Mouse (Mus musculus): ENCODE results near the gene Trib3. TPM values are rescaled to one million over a fixed set of nuclear protein-coding genes. Genes with fewer than 3 reads are reported as not detected.

Trib3 gene
- total and polyA plus RNA-seq, 2 experiments = 5.4 to 16.2 TPM

GRCm38 (mm10) chr2:152326157-152326556 lies 17.7 kb downstream of the Trib3 start:
- Histone ChIP-seq H3K4me1 (ENCODE audit: control insufficient read depth, insufficient read depth, low read length) (no peaks in the 10 kb centered on the region), H3K27ac (replicated peaks; ENCODE audit: insufficient read depth, low read depth, low read length) (no peak overlapping the region), H3K79me2 (ENCODE audit: control insufficient read depth, insufficient read depth, low read length) (no peaks in the 10 kb centered on the region; the same call in 1 of the 2 replicates), H3K9ac (ENCODE audit: low read depth, low read length) (no peak overlapping the region), H3K4me3 (ENCODE audit: insufficient read depth, low read depth, low read length) (no peak overlapping the region), H3K36me3 (ENCODE audit: control insufficient read depth, insufficient read depth, low read length) (peaks cover 19% of the 10 kb centered on the region; the same call in 1 of the 2 replicates), H3K27me3 (ENCODE audit: control insufficient read depth, insufficient read depth, low read length) (no peaks in the 10 kb centered on the region)
- TF ChIP-seq POLR2A (IDR thresholded peaks at IDR 0.05; ENCODE audit: extremely low read depth, insufficient read depth, low read length) = no peak
- no peak for TF ChIP-seq CTCF (IDR thresholded peaks at IDR 0.05; ENCODE audit: low read depth, low read length)
- DNase-seq (ENCODE audit: extremely low read depth, low read depth, low spot score) = no peak
- 96% methylated on average over 13 of the region's 13 CpGs for WGBS

DNA sequence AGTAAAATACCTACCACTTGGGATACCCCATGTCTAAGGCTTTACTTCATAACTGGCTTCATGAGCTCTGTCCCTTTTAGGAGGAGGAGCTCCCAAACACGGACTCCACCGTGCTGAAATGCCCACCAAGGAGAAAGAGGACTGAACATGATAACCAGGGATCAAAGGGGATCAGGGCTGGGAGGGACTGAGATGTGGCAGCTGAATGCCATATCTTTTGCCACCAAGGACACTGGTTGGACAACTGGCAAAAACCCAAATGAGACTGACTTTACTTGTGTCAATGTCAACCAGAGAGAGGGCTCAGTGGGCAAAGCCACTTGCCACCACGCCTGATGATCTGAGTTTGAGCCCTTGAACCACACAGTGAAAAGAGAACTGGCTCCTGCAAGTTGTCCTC lies 19.0 kb downstream of the Trib3 start:
- Histone ChIP-seq H3K27ac (replicated peaks; ENCODE audit: insufficient read depth, low read depth, low read length) (no peak overlapping the region), H3K9ac (ENCODE audit: low read depth, low read length) (no peak overlapping the region), H3K27me3 (ENCODE audit: control insufficient read depth, insufficient read depth, low read length) (no peaks in the 10 kb centered on the region), H3K4me1 (ENCODE audit: control insufficient read depth, insufficient read depth, low read length) (no peaks in the 10 kb centered on the region), H3K4me3 (ENCODE audit: insufficient read depth, low read depth, low read length) (no peak overlapping the region), H3K36me3 (ENCODE audit: control insufficient read depth, insufficient read depth, low read length) (peaks cover 24% of the 10 kb centered on the region; the same call in 1 of the 2 replicates), H3K79me2 (ENCODE audit: control insufficient read depth, insufficient read depth, low read length) (no peaks in the 10 kb centered on the region)
- no peak for DNase-seq (ENCODE audit: extremely low read depth, low read depth, low spot score)
- 75% methylated on average over 3 of the region's 3 CpGs for WGBS
- TF ChIP-seq POLR2A (IDR thresholded peaks at IDR 0.05; ENCODE audit: extremely low read depth, insufficient read depth, low read length) = no peak
- TF ChIP-seq CTCF (IDR thresholded peaks at IDR 0.05; ENCODE audit: low read depth, low read length) = no peak

DNA sequence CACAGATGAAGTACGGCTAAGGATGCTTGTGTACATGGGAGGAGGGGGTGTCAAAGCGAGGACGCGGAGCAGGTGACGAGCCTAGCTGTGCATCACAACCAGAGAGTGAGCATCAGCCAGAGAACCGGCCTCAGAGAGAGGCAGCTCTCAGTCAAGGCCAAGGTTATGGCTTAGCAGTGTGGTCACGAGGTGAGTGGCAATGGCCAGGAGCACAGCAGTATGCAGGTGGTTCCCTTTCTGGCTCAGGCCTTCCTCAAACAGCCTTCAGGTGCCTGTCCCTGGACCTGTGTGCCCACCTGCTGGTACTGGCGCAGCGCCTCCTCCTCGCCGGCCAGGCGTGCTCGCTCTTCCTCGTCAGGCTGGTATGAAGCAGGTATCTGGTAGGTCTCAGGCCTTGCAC lies 19.9 kb downstream of the Trib3 start:
- no peak for TF ChIP-seq POLR2A (IDR thresholded peaks at IDR 0.05; ENCODE audit: extremely low read depth, insufficient read depth, low read length)
- TF ChIP-seq CTCF (IDR thresholded peaks at IDR 0.05; ENCODE audit: low read depth, low read length) = no peak
- no peak for DNase-seq (ENCODE audit: extremely low read depth, low read depth, low spot score)
- Histone ChIP-seq H3K9ac (ENCODE audit: low read depth, low read length) (no peak overlapping the region), H3K4me1 (ENCODE audit: control insufficient read depth, insufficient read depth, low read length) (no peaks in the 10 kb centered on the region), H3K79me2 (ENCODE audit: control insufficient read depth, insufficient read depth, low read length) (no peaks in the 10 kb centered on the region), H3K27me3 (ENCODE audit: control insufficient read depth, insufficient read depth, low read length) (no peaks in the 10 kb centered on the region), H3K4me3 (ENCODE audit: insufficient read depth, low read depth, low read length) (no peak overlapping the region), H3K36me3 (ENCODE audit: control insufficient read depth, insufficient read depth, low read length) (peaks cover 22% of the 10 kb centered on the region; the same call in 1 of the 2 replicates), H3K27ac (replicated peaks; ENCODE audit: insufficient read depth, low read depth, low read length) (no peak overlapping the region)
- 96% methylated on average over 14 of the region's 14 CpGs for whole genome bisulfite sequencing

DNA sequence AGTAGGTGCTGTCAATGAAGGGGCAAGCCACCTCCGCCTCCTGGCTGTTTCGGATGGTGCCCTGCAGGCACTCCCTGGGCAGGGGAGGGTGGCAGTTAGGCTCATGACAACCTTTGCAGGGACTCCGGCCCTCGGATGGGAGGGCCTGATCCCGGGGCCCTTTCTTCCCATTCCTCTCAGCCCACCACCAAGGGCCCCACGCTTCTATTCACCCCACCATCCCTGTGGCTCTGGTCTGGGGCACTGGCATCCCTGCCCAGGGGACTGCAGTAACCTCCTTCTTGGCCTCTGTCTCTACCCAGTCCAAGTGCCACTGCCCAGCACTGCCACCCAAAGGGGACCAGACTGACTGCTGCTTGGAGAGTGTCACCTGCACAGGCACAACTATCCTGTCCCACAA lies 21.6 kb downstream of the Trib3 start:
- no peak for DNase-seq (ENCODE audit: extremely low read depth, low read depth, low spot score)
- H3K79me2 ChIP-seq (ENCODE audit: control insufficient read depth, insufficient read depth, low read length) = no peaks in the 10 kb centered on the region
- TF ChIP-seq POLR2A (IDR thresholded peaks at IDR 0.05; ENCODE audit: extremely low read depth, insufficient read depth, low read length) (no peak), CTCF (IDR thresholded peaks at IDR 0.05; ENCODE audit: low read depth, low read length) (no peak)
- no peak overlapping the region for H3K27ac ChIP-seq (replicated peaks; ENCODE audit: insufficient read depth, low read depth, low read length)
- 95% methylated on average over 6 of the region's 6 CpGs for WGBS
- no peak overlapping the region for H3K4me3 ChIP-seq (ENCODE audit: insufficient read depth, low read depth, low read length)
- H3K27me3 ChIP-seq (ENCODE audit: control insufficient read depth, insufficient read depth, low read length) = no peaks in the 10 kb centered on the region
- peaks cover 19% of the 10 kb centered on the region; the same call in 1 of the 2 replicates for H3K36me3 ChIP-seq (ENCODE audit: control insufficient read depth, insufficient read depth, low read length)
- H3K4me1 ChIP-seq (ENCODE audit: control insufficient read depth, insufficient read depth, low read length) = no peaks in the 10 kb centered on the region
- no peak overlapping the region for H3K9ac ChIP-seq (ENCODE audit: low read depth, low read length)

GRCm38 (mm10) chr2:152321558-152321957 lies 22.3 kb downstream of the Trib3 start:
- no peaks in the 10 kb centered on the region for H3K27me3 ChIP-seq (ENCODE audit: control insufficient read depth, insufficient read depth, low read length)
- H3K79me2 ChIP-seq (ENCODE audit: control insufficient read depth, insufficient read depth, low read length) = no peaks in the 10 kb centered on the region
- 94% methylated on average over 5 of the region's 5 CpGs for WGBS
- no peak for DNase-seq (ENCODE audit: extremely low read depth, low read depth, low spot score)
- no peak overlapping the region for H3K4me3 ChIP-seq (ENCODE audit: insufficient read depth, low read depth, low read length)
- no peaks in the 10 kb centered on the region for H3K4me1 ChIP-seq (ENCODE audit: control insufficient read depth, insufficient read depth, low read length)
- TF ChIP-seq POLR2A (IDR thresholded peaks at IDR 0.05; ENCODE audit: extremely low read depth, insufficient read depth, low read length) = no peak
- TF ChIP-seq CTCF (IDR thresholded peaks at IDR 0.05; ENCODE audit: low read depth, low read length) = no peak
- H3K36me3 ChIP-seq (ENCODE audit: control insufficient read depth, insufficient read depth, low read length) = peaks cover 19% of the 10 kb centered on the region; the same call in 1 of the 2 replicates
- no peak overlapping the region for H3K9ac ChIP-seq (ENCODE audit: low read depth, low read length)
- H3K27ac ChIP-seq (replicated peaks; ENCODE audit: insufficient read depth, low read depth, low read length) = no peak overlapping the region

- Histone ChIP-seq H3K27ac (replicated peaks; ENCODE audit: insufficient read depth, low read depth, low read length) (no peak overlapping the region), H3K27me3 (ENCODE audit: control insufficient read depth, insufficient read depth, low read length) (no peaks in the 10 kb centered on the region), H3K79me2 (ENCODE audit: control insufficient read depth, insufficient read depth, low read length) (no peaks in the 10 kb centered on the region), H3K36me3 (ENCODE audit: control insufficient read depth, insufficient read depth, low read length) (peaks cover 10% of the 10 kb centered on the region), H3K9ac (ENCODE audit: low read depth, low read length) (no peak overlapping the region), H3K4me1 (ENCODE audit: control insufficient read depth, insufficient read depth, low read length) (peaks cover 8% of the 10 kb centered on the region; the same call in 1 of the 2 replicates), H3K4me3 (ENCODE audit: insufficient read depth, low read depth, low read length) (no peak overlapping the region)
- WGBS = 77% methylated on average over 6 of the region's 6 CpGs
- no peak for TF ChIP-seq POLR2A (IDR thresholded peaks at IDR 0.05; ENCODE audit: extremely low read depth, insufficient read depth, low read length)
- no peak for TF ChIP-seq CTCF (IDR thresholded peaks at IDR 0.05; ENCODE audit: low read depth, low read length)
- no peak for DNase-seq (ENCODE audit: extremely low read depth, low read depth, low spot score)
Measured at GRCm38 (mm10) chr2:152317054-152317453, 26.8 kb downstream of the Trib3 start.
